Mouse (Mus musculus) CH12.LX (cell line): Measurements from ENCODE around the gene Lcor. TPM values are rescaled to one million over a fixed set of nuclear protein-coding genes. Genes with fewer than 3 reads are reported as not detected.

Experiments used
- DNase-seq: peaks from one replicate; pipeline ENCODE4 v3.0.0-alpha.2; 2013; ENCODE audit errors: extremely low read depth
- H3K27ac ChIP-seq: 2 replicates; pipeline ENCODE4 v1.5.1; 2012; ENCODE audit warnings: low read depth, mild to moderate bottlenecking, control low read depth, moderate library complexity; ENCODE audit not compliant: insufficient read depth
- H3K27me3 ChIP-seq: replicated peaks from 2 replicates; pipeline ENCODE3; 2012; ENCODE audit warnings: inconsistent platforms
- H3K36me3 ChIP-seq, 2 experiments: replicated peaks in 1 of 2; 2 replicates each; pipeline versions ENCODE3 to v1.6.1; 2012; ENCODE audit warnings: inconsistent platforms in 1 of 2, low read length in 1 of 2, mild to moderate bottlenecking in 1 of 2, mixed read lengths in 1 of 2, moderate library complexity in 1 of 2; ENCODE audit not compliant: control insufficient read depth in 1 of 2, insufficient read depth in 1 of 2
- H3K4me1 ChIP-seq, 2 experiments: 2 replicates each; pipeline ENCODE4 v1.6.1; 2012; ENCODE audit warnings: inconsistent platforms in 1 of 2, moderate library complexity in 1 of 2; ENCODE audit not compliant: insufficient read depth in 2 of 2, control insufficient read depth in 1 of 2
- H3K4me2 ChIP-seq: 2 replicates; pipeline ENCODE4 v1.6.1; 2012; ENCODE audit warnings: low read depth, mild to moderate bottlenecking, control low read depth; ENCODE audit not compliant: poor library complexity, insufficient read depth, severe bottlenecking
- H3K4me3 ChIP-seq, 3 experiments: fragments of 150-350 bp in 1 of 3; sonication (generic) in 1 of 3; replicated peaks in 1 of 3; 2 replicates each; pipeline versions ENCODE3 to v1.5.1; 2011 to 2012; ENCODE audit warnings: low read depth in 2 of 3, low read length in 2 of 3, mild to moderate bottlenecking in 2 of 3, moderate library complexity in 2 of 3, control low read depth in 1 of 3, improper control_type of control experiment in 1 of 3, inconsistent platforms in 1 of 3, mixed read lengths in 1 of 3; ENCODE audit not compliant: poor library complexity in 1 of 3
- H3K79me2 ChIP-seq: replicated peaks from 2 replicates; pipeline ENCODE4 v1.6.1; 2012; ENCODE audit warnings: mild to moderate bottlenecking, moderate library complexity; ENCODE audit not compliant: control insufficient read depth, poor library complexity, insufficient read depth, severe bottlenecking; ENCODE audit errors: extremely low read depth
- H3K9ac ChIP-seq: 2 replicates; pipeline ENCODE4 v1.6.1; 2012; ENCODE audit warnings: low read depth, mild to moderate bottlenecking, control low read depth, moderate library complexity; ENCODE audit not compliant: insufficient read depth
- H3K9me3 ChIP-seq: replicated peaks from 2 replicates; pipeline ENCODE3; 2012; ENCODE audit warnings: low read length, inconsistent platforms, mixed read lengths
- BHLHE40 ChIP-seq: IDR thresholded peaks from 2 replicates; pipeline ENCODE4 v1.6.1; 2011; ENCODE audit warnings: mild to moderate bottlenecking, low read depth, low read length, improper control_type of control experiment
- CHD1 ChIP-seq: IDR thresholded peaks from 2 replicates; pipeline ENCODE4 v1.6.1; 2012; ENCODE audit warnings: low read depth, low read length, improper control_type of control experiment, inconsistent platforms
- EP300 ChIP-seq: IDR thresholded peaks from 2 replicates; pipeline ENCODE4 v1.6.1; 2011; ENCODE audit warnings: low read length, improper control_type of control experiment
- HCFC1 ChIP-seq: IDR thresholded peaks from 2 replicates; pipeline ENCODE4 v1.6.1; 2012; ENCODE audit warnings: low read depth, mild to moderate bottlenecking, inconsistent platforms, low read length, improper control_type of control experiment
- JUN ChIP-seq: IDR thresholded peaks from 2 replicates; pipeline ENCODE4 v1.6.1; 2011; ENCODE audit warnings: low read depth, mild to moderate bottlenecking, low read length, improper control_type of control experiment, moderate library complexity; ENCODE audit not compliant: insufficient read depth
- MAFK ChIP-seq: IDR thresholded peaks from 2 replicates; pipeline ENCODE4 v1.6.1; 2011; ENCODE audit warnings: low read length, improper control_type of control experiment; ENCODE audit not compliant: insufficient replicate concordance
- MEF2A ChIP-seq: IDR thresholded peaks from 2 replicates; pipeline ENCODE4 v1.6.1; 2014; ENCODE audit warnings: low read depth, mild to moderate bottlenecking, inconsistent platforms, low read length, improper control_type of control experiment, borderline replicate concordance
- PAX5 ChIP-seq: IDR thresholded peaks from 2 replicates; pipeline ENCODE4 v1.6.1; 2012; ENCODE audit warnings: low read length, inconsistent platforms, mixed read lengths
- POLR2AphosphoS2 ChIP-seq: IDR thresholded peaks from 2 replicates; pipeline ENCODE4 v1.6.1; 2011; ENCODE audit warnings: low read depth, low read length, improper control_type of control experiment
- RAD21 ChIP-seq: IDR thresholded peaks from 2 replicates; pipeline ENCODE4 v1.6.1; 2011; ENCODE audit warnings: low read depth, mild to moderate bottlenecking, low read length, improper control_type of control experiment, moderate library complexity
- SIN3A ChIP-seq: IDR thresholded peaks from 2 replicates; pipeline ENCODE4 v1.6.1; 2012; ENCODE audit warnings: low read length, improper control_type of control experiment, inconsistent platforms
- TCF12 ChIP-seq: IDR thresholded peaks from 2 replicates; pipeline ENCODE4 v1.6.1; 2014; ENCODE audit warnings: low read depth, mild to moderate bottlenecking, inconsistent platforms, low read length, improper control_type of control experiment
- UBTF ChIP-seq: IDR thresholded peaks from 2 replicates; pipeline ENCODE4 v1.6.1; 2012; ENCODE audit warnings: low read depth, mild to moderate bottlenecking, inconsistent platforms, low read length, improper control_type of control experiment, moderate library complexity
- ZC3H11A ChIP-seq: IDR thresholded peaks from 2 replicates; pipeline ENCODE4 v1.6.1; 2012; ENCODE audit warnings: low read depth, mild to moderate bottlenecking, inconsistent platforms, low read length, improper control_type of control experiment
- ZKSCAN1 ChIP-seq: IDR thresholded peaks from 2 replicates; pipeline ENCODE4 v1.6.1; 2012; ENCODE audit warnings: low read depth, inconsistent platforms, low read length, improper control_type of control experiment, borderline replicate concordance
- ZNF384 ChIP-seq: IDR thresholded peaks from 2 replicates; pipeline ENCODE4 v1.6.1; 2012; ENCODE audit warnings: low read depth, low read length, improper control_type of control experiment, inconsistent platforms
- dilution Hi-C: fragments of 300-500 bp; cut with MboI; formaldehyde crosslinking; loops from 2 replicates; pipeline ENCODE4 v1.14.3; 2020; ENCODE audit warnings: low sequenced_read_pairs; ENCODE audit not compliant: extremely low pct_unique_long_range_greater_than_20kb, extremely low pct_ligation_motif_present
- in situ Hi-C: fragments of 300-500 bp; cut with MboI; formaldehyde crosslinking; loops from 3 replicates; pipeline ENCODE4 v1.14.3; 2019; ENCODE audit warnings: low sequenced_read_pairs, low pct_ligation_motif_present, low pct_unique_long_range_greater_than_20kb, mixed read lengths
- polyA plus RNA-seq: library from polyadenylated mRNA; unstranded; fragments of >175 nt; gene quantifications from 2 replicates; pipeline ENCODE4 v1.2.1, GENCODE M21; 2012; ENCODE audit warnings: low read depth; ENCODE audit not compliant: insufficient read length
- total RNA-seq, 2 experiments: library from RNA; depleted of rRNA; stranded (reverse); fragments of 300-350 nt in 1 of 2; fragments of >200 nt in 1 of 2; gene quantifications; 2 replicates each; pipeline ENCODE4 v1.2.3; 2012 to 2014

The Lcor gene
- total and polyA plus RNA-seq, 3 experiments = 2.9 to 4.8 (median 3.4) TPM

DNA sequence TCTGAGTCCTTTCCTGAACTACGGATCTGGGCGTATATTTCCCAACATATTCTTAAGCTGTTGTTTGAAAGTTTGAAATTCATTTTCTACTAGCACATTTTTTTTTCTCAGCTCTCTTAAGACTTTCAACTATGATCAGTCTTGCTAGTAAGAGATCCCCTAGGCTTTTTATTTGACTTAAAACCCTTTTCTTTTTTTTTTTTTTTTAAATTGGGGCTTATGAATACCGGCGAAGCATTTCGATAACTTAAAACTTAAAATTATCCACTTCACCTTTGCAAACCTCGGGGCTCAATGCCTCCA lies 599 bp upstream of the Lcor start:
- 0 out of 2 replicates have a peak, but pooled peaks have one; percentile 8 for TF ChIP-seq EP300
- TF ChIP-seq MAFK = no peak
- no peak for TF ChIP-seq POLR2AphosphoS2
- TF ChIP-seq UBTF = no peak
- peak; percentile 16; the same call in 1 of the 2 replicates for TF ChIP-seq ZNF384
- peak; percentile 60; the same call in 1 of the 2 replicates for TF ChIP-seq CHD1
- no peak; the same call in 1 of the 2 replicates for TF ChIP-seq HCFC1
- no peak for TF ChIP-seq PAX5
- H3K27me3 ChIP-seq = no peaks in the 10 kb centered on the region
- in situ Hi-C loops = no loop called here
- peaks cover 0 to 6% of the 10 kb centered on the region in 2 experiments for H3K36me3 ChIP-seq
- peak overlapping the region; percentile 68 to 84 (median 72) for H3K4me3 ChIP-seq
- dilution Hi-C loops = no loop called here
- H3K27ac ChIP-seq = peak overlapping the region; percentile 89
- no peak for DNase-seq
- peak overlapping the region; percentile 80 for H3K9ac ChIP-seq
- no peaks in the 10 kb centered on the region for H3K9me3 ChIP-seq
- peaks cover 34% of the 10 kb centered on the region for H3K79me2 ChIP-seq
- peaks cover 0 to 28% of the 10 kb centered on the region in 2 experiments; a peak in 2 of 4 replicates for H3K4me1 ChIP-seq
- H3K4me2 ChIP-seq = peak overlapping the region; percentile 90

DNA sequence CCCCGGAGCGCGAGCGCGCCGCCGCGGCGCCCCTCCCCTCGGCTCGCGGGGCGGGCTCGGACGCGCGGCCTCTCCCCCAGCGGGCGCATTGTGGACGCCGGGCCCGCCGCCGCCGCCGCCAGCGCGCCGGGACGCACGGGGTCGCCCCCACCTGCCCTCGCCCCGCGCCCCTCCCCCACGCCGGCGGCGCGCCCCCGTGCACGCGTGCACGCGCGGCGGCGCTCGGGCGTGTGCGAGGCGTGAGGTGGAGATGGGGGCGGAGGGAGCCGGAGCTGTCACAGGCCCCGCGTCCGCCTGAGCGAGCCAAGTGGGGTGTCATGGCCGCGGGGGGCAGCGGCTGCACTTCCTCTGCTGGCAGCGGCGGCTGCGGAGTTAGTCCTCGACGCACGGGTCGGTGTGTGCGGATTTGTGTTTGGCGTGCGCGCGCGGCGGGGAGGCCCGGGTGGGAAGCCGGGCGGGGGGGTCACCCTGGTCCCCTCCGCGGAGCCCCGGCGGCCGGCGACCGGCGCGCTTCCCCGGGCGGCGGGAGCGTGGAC lies 540 bp downstream of the Lcor start:
- peak overlapping the region; percentile 87 for H3K27ac ChIP-seq
- dilution Hi-C loops = no loop called here

More for the DNA sequence above, 540 bp downstream of the Lcor start:
- Histone ChIP-seq H3K36me3 (peaks cover 0 to 8% of the 10 kb centered on the region in 2 experiments), H3K4me2 (peak overlapping the region; percentile 74; the same call in 1 of the 2 replicates), H3K9ac (peak overlapping the region; percentile 80), H3K79me2 (peaks cover 37% of the 10 kb centered on the region), H3K4me1 (peaks cover 0 to 33% of the 10 kb centered on the region in 2 experiments; a peak in 2 of 4 replicates), H3K27me3 (no peaks in the 10 kb centered on the region), H3K4me3 (peak overlapping the region; percentile 64 to 100 (median 84)), H3K9me3 (no peaks in the 10 kb centered on the region)
- in situ Hi-C loops = no loop called here
- TF ChIP-seq ZNF384 (no peak), EP300 (no peak), SIN3A (0 out of 2 replicates have a peak, but pooled peaks have one; percentile 13), BHLHE40 (peak; percentile 75), RAD21 (no peak), ZC3H11A (no peak), ZKSCAN1 (no peak), MEF2A (no peak), JUN (no peak), TCF12 (0 out of 2 replicates have a peak, but pooled peaks have one; percentile 15)
- DNase-seq = peak; percentile 55
